4 mouse cellular contexts compared by ENCODE assay signal in genomic region chr15:92794275-92794674, GRCm38 (mm10).
"Had no signal": no experiment of that assay in that cellular context is flagged by ENCODE, and none has a peak within 500 bp of the region (broad histone marks: within the 10 kb centered on the region; RNA-seq: fewer than 3 reads in every experiment).

No protein-coding gene starts in this region.

- H3K4me3 ChIP-seq: neural tube, embryonic 13.5 days; neural tube, embryonic 15.5 days; stomach, embryonic 15.5 days had no signal

- H3K9ac ChIP-seq: neural tube, embryonic 13.5 days; neural tube, embryonic 15.5 days; stomach, embryonic 15.5 days had no signal

- H3K4me2 ChIP-seq: neural tube, embryonic 13.5 days; neural tube, embryonic 15.5 days; stomach, embryonic 15.5 days had no signal

- H3K27me3 ChIP-seq: neural tube, embryonic 13.5 days; neural tube, embryonic 15.5 days; stomach, embryonic 15.5 days had no signal

- H3K27ac ChIP-seq: neural tube, embryonic 13.5 days; neural tube, embryonic 15.5 days; stomach, embryonic 15.5 days; stomach, postnatal 0 days had no signal

- H3K4me1 ChIP-seq: neural tube, embryonic 13.5 days; neural tube, embryonic 15.5 days; stomach, embryonic 15.5 days had no signal

- H3K9me3 ChIP-seq: neural tube, embryonic 13.5 days; neural tube, embryonic 15.5 days; stomach, embryonic 15.5 days had no signal

- H3K36me3 ChIP-seq: neural tube, embryonic 13.5 days; neural tube, embryonic 15.5 days; stomach, embryonic 15.5 days had no signal
